Comparison of ENCODE assay signal across 27 mouse cellular contexts in the genomic region with DNA sequence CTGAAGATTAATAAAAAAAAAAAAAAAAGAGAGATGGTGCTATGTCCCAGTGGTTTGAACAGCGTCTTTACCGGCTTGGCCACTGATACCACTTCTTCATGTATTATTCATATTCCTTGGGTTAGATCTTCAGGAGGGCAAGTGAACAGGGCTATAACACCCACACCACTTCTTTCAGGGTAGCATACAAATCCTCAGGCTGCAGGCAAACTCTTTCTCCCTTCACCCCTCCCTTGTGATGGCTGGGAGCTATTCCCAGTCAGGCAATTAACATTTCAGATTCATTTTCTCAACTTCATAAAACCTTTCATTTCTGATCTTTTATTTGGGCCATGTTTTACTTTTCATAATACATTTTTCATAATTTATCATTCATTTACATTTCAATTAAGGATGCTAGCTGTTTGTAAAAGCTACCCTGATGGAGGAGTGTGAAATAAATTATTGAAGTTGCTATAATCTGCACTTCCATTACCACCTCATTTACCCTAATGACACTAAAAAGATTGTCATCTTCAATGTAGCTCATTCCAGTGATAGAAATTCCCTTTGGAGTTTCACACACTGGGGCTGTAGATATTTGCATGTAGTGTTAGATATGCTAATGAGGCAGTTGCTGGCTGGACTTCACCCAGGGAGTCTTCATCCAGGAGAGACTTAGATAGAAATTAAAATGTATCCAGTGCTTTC.
DNase-seq lines count a peak whose midpoint lies in the region; ATAC-seq and TF ChIP-seq lines count a peak whose summit lies in the region.
"Had no signal": no experiment of that assay in that cellular context is flagged by ENCODE, and none has a peak within 500 bp of the region (broad histone marks: within the 10 kb centered on the region; RNA-seq: fewer than 3 reads in every experiment).

No protein-coding gene starts in this region.

- no peak overlapping the region for H3K4me3 ChIP-seq in hindbrain, embryonic 12.5 days
- H3K4me3 ChIP-seq in hindbrain, embryonic 10.5 days: no peak overlapping the region
- no peak overlapping the region for H3K4me3 ChIP-seq in forebrain, embryonic 16.5 days (replicated peaks; ENCODE audit: low read length)
- H3K4me3 ChIP-seq in hindbrain, postnatal 0 days (ENCODE audit: low read length): no peak overlapping the region
- H3K4me3 ChIP-seq in neural tube, embryonic 14.5 days (ENCODE audit: low read depth, low read length): no peak overlapping the region
- H3K4me3 ChIP-seq: heart, embryonic 12.5 days; hindbrain, embryonic 15.5 days had no signal

- 84% methylated on average over 2 of the region's 2 CpGs for WGBS in hindbrain, embryonic 12.5 days
- WGBS in hindbrain, embryonic 10.5 days: 93% methylated on average over 2 of the region's 2 CpGs
- WGBS in forebrain, embryonic 16.5 days: 87% methylated on average over 2 of the region's 2 CpGs
- WGBS in hindbrain, postnatal 0 days: 62% methylated on average over 2 of the region's 2 CpGs
- 84% methylated on average over 2 of the region's 2 CpGs for WGBS in neural tube, embryonic 14.5 days

- DNase-seq in hindbrain, embryonic 10.5 days (ENCODE audit: low spot score): no peak
- DNase-seq in hindbrain, postnatal 0 days (ENCODE audit: low spot score): peak; percentile 37
- DNase-seq in urinary bladder, postnatal 4 days (ENCODE audit: low spot score in 2 of 2): no peak
- DNase-seq in gastrocnemius, postnatal 4 days (ENCODE audit: low spot score in 2 of 2): no peak
- DNase-seq: adrenal gland, postnatal 10 days; B cell, adult 2 months; cerebellum, adult 8-10 months; cerebellum, postnatal 36 days; gastrocnemius, postnatal 14 days; heart, adult 18-20 months; heart, postnatal 10 days; kidney, adult 9 months; kidney, postnatal 14 days; liver, postnatal 0 days; right cerebral cortex, postnatal 4 days; thymus, postnatal 14 days had no signal

- TF ChIP-seq CTCF in hindbrain, postnatal 0 days (IDR thresholded peaks at IDR 0.05; ENCODE audit: low read depth): no peak

- no peak overlapping the region for H3K4me2 ChIP-seq in hindbrain, embryonic 12.5 days (replicated peaks)
- no peak overlapping the region for H3K4me2 ChIP-seq in forebrain, embryonic 16.5 days (ENCODE audit: low read length)
- H3K4me2 ChIP-seq in hindbrain, postnatal 0 days (ENCODE audit: low read depth, low read length): no peak overlapping the region
- no peak overlapping the region for H3K4me2 ChIP-seq in neural tube, embryonic 14.5 days (ENCODE audit: low read depth, low read length)
- H3K4me2 ChIP-seq: heart, embryonic 12.5 days; hindbrain, embryonic 15.5 days had no signal

- H3K27me3 ChIP-seq in hindbrain, embryonic 12.5 days: no peaks in the 10 kb centered on the region
- no peaks in the 10 kb centered on the region for H3K27me3 ChIP-seq in hindbrain, embryonic 10.5 days (ENCODE audit: insufficient read depth, poor library complexity, severe bottlenecking)
- no peaks in the 10 kb centered on the region for H3K27me3 ChIP-seq in forebrain, embryonic 16.5 days (replicated peaks; ENCODE audit: control insufficient read depth, insufficient read depth, low read length)
- no peaks in the 10 kb centered on the region for H3K27me3 ChIP-seq in hindbrain, postnatal 0 days (ENCODE audit: insufficient read depth, low read length)
- H3K27me3 ChIP-seq in neural tube, embryonic 14.5 days (ENCODE audit: control insufficient read depth, insufficient read depth, low read length): no peaks in the 10 kb centered on the region
- H3K27me3 ChIP-seq: CH12.LX; heart, embryonic 12.5 days; hindbrain, embryonic 15.5 days; Patski had no signal

- no peak overlapping the region for H3K27ac ChIP-seq in hindbrain, embryonic 12.5 days
- no peak overlapping the region for H3K27ac ChIP-seq in hindbrain, embryonic 10.5 days
- H3K27ac ChIP-seq in forebrain, embryonic 16.5 days (ENCODE audit: low read length): 0 out of 2 replicates have a peak overlapping the region, but pooled peaks have one; percentile 18
- no peak overlapping the region for H3K27ac ChIP-seq in hindbrain, postnatal 0 days
- no peak overlapping the region for H3K27ac ChIP-seq in neural tube, embryonic 14.5 days (ENCODE audit: low read depth, low read length)
- H3K27ac ChIP-seq: hindbrain, embryonic 15.5 days; macrophage had no signal

- no peaks in the 10 kb centered on the region for H3K36me3 ChIP-seq in hindbrain, embryonic 12.5 days
- H3K36me3 ChIP-seq in hindbrain, embryonic 10.5 days: no peaks in the 10 kb centered on the region
- H3K36me3 ChIP-seq in forebrain, embryonic 16.5 days (ENCODE audit: control insufficient read depth, insufficient read depth): no peaks in the 10 kb centered on the region
- no peaks in the 10 kb centered on the region for H3K36me3 ChIP-seq in hindbrain, postnatal 0 days (ENCODE audit: insufficient read depth, low read length)
- no peaks in the 10 kb centered on the region for H3K36me3 ChIP-seq in neural tube, embryonic 14.5 days (ENCODE audit: control insufficient read depth, insufficient read depth, low read length)
- H3K36me3 ChIP-seq: G1E; heart, embryonic 12.5 days; hindbrain, embryonic 15.5 days had no signal

- peak; percentile 90 for ATAC-seq in hindbrain, embryonic 12.5 days (ENCODE audit: low FRiP score)
- peak; percentile 82 for ATAC-seq in forebrain, embryonic 16.5 days
- no peak for ATAC-seq in hindbrain, postnatal 0 days
- ATAC-seq in neural tube, embryonic 14.5 days (ENCODE audit: low read depth): 0 out of 2 replicates have a peak, but pooled peaks have one; percentile 28
- ATAC-seq: intestine, embryonic 16.5 days; liver, postnatal 0 days; lung, postnatal 0 days; Patski had no signal

- no peaks in the 10 kb centered on the region for H3K4me1 ChIP-seq in hindbrain, embryonic 12.5 days
- no peaks in the 10 kb centered on the region for H3K4me1 ChIP-seq in hindbrain, embryonic 10.5 days (replicated peaks)
- H3K4me1 ChIP-seq in forebrain, embryonic 16.5 days (replicated peaks; ENCODE audit: control insufficient read depth, insufficient read depth, low read length): 0 out of 2 replicates have a peak, but pooled peaks cover 2% of the 10 kb centered on the region
- H3K4me1 ChIP-seq in hindbrain, postnatal 0 days (ENCODE audit: insufficient read depth, low read length): no peaks in the 10 kb centered on the region
- no peaks in the 10 kb centered on the region for H3K4me1 ChIP-seq in neural tube, embryonic 14.5 days (ENCODE audit: control insufficient read depth, insufficient read depth, low read length)
- H3K4me1 ChIP-seq: heart, embryonic 12.5 days; hindbrain, embryonic 15.5 days had no signal

- H3K9ac ChIP-seq in hindbrain, embryonic 12.5 days: no peak overlapping the region
- H3K9ac ChIP-seq in forebrain, embryonic 16.5 days (replicated peaks; ENCODE audit: low read depth, low read length): no peak overlapping the region
- no peak overlapping the region for H3K9ac ChIP-seq in hindbrain, postnatal 0 days (replicated peaks; ENCODE audit: low read length)
- H3K9ac ChIP-seq in neural tube, embryonic 14.5 days (replicated peaks; ENCODE audit: low read depth, low read length): no peak overlapping the region
- H3K9ac ChIP-seq: heart, embryonic 12.5 days; hindbrain, embryonic 15.5 days; liver, postnatal 0 days had no signal

- no peaks in the 10 kb centered on the region for H3K9me3 ChIP-seq in hindbrain, embryonic 12.5 days (replicated peaks)
- no peaks in the 10 kb centered on the region for H3K9me3 ChIP-seq in hindbrain, embryonic 10.5 days
- H3K9me3 ChIP-seq in forebrain, embryonic 16.5 days (ENCODE audit: control insufficient read depth, low read length): no peaks in the 10 kb centered on the region
- H3K9me3 ChIP-seq in hindbrain, postnatal 0 days (ENCODE audit: low read length): no peaks in the 10 kb centered on the region
- H3K9me3 ChIP-seq in neural tube, embryonic 14.5 days (ENCODE audit: control insufficient read depth, low read length): no peaks in the 10 kb centered on the region
- H3K9me3 ChIP-seq: heart, embryonic 12.5 days; hindbrain, embryonic 15.5 days had no signal
